16 mouse cellular contexts compared by ENCODE assay signal in genomic region chr2:106991261-106991660, GRCm38 (mm10). TPM values are rescaled to one million over a fixed set of nuclear protein-coding genes. Genes with fewer than 3 reads are reported as not detected.
DNase-seq lines count a peak whose midpoint lies in the region.
"Had no signal": no experiment of that assay in that cellular context is flagged by ENCODE, and none has a peak within 500 bp of the region (broad histone marks: within the 10 kb centered on the region; RNA-seq: fewer than 3 reads in every experiment).

No protein-coding gene starts in this region.

- DNase-seq in 3T3-L1 (ENCODE audit: low read depth, low spot score), result peak; percentile 75
- peak; percentile 40 for DNase-seq in MN1 (ENCODE audit: low spot score)
- peak; percentile 52 for DNase-seq in NIH3T3 (ENCODE audit: low read depth)
- DNase-seq in adrenal gland, postnatal 4 days (ENCODE audit: low spot score in 2 of 2), result no peak
- DNase-seq in yolk sac, embryonic 10.5 days (ENCODE audit: low spot score), result no peak
- DNase-seq: adrenal gland, adult 2 months; adrenal gland, postnatal 10 days; adrenal gland, postnatal 25 days; B cell, adult 2 months; cerebellum, adult 11 months; cerebellum, adult 18-20 months; cerebellum, adult 8-10 months; cerebellum, adult 9-11 months; cerebellum, postnatal 14 days; cerebellum, postnatal 36 days; embryo, embryonic 11 days had no signal

RNA-seq across cellular contexts. Expression of gene Arl14ep, which starts 17.0 kb away (rescaled TPM):
- 10 to 100 TPM; 49.4 to 49.7 TPM for total RNA-seq in adrenal gland, postnatal 4 days (2021)

Comparison
In these comparisons a context has a peak if more than half of its experiments do, and no peak if none do; other contexts are left out.
1. DNase-seq: peak in 3T3-L1 (single experiment), MN1 (single experiment) and NIH3T3 (single experiment); none in adrenal gland, postnatal 4 days (0 of 2) and yolk sac, embryonic 10.5 days (single experiment).